Mouse (Mus musculus) midbrain, embryonic 14.5 days (tissue): ENCODE data around the gene Hyou1. TPM values are rescaled to one million over a fixed set of nuclear protein-coding genes. Genes with fewer than 3 reads are reported as not detected.

Experiments
- ATAC-seq: fragments of 200-750 bp; cut with Nextera tagmentation; 2 replicates; pipeline ENCODE4 v1.8.0; 2017; ENCODE audit warnings: moderate number of reproducible peaks, moderate library complexity; ENCODE audit not compliant: low FRiP score, low TSS enrichment
- DNase-seq: peaks from one replicate; pipeline ENCODE4 v3.0.0-alpha.2; 2015
- H3K27ac ChIP-seq: fragments of 300-500 bp; sonication (generic); replicated peaks from 2 replicates; pipeline ENCODE4 v1.5.1; 2014; ENCODE audit warnings: mild to moderate bottlenecking, low read depth, low read length, moderate library complexity
- H3K27me3 ChIP-seq: fragments of 300-500 bp; sonication (generic); 2 replicates; pipeline ENCODE4 v1.6.1; 2014; ENCODE audit warnings: low read length, control low read depth, mixed read lengths; ENCODE audit not compliant: control insufficient read depth, insufficient read depth
- H3K36me3 ChIP-seq: fragments of 300-500 bp; sonication (generic); 2 replicates; pipeline ENCODE4 v1.6.1; 2014; ENCODE audit warnings: low read length, control low read depth; ENCODE audit not compliant: control insufficient read depth, insufficient read depth
- H3K4me1 ChIP-seq: fragments of 300-500 bp; sonication (generic); 2 replicates; pipeline ENCODE4 v1.6.1; 2014; ENCODE audit warnings: mild to moderate bottlenecking, antibody characterized with exemption, low read length, control low read depth; ENCODE audit not compliant: control insufficient read depth, insufficient read depth
- H3K4me2 ChIP-seq: fragments of 300-500 bp; sonication (generic); 2 replicates; pipeline ENCODE4 v1.6.1; 2014; ENCODE audit warnings: mild to moderate bottlenecking, low read length, moderate library complexity
- H3K4me3 ChIP-seq: fragments of 300-500 bp; sonication (generic); replicated peaks from 2 replicates; pipeline ENCODE4 v1.5.1; 2014; ENCODE audit warnings: low read depth, low read length
- H3K9ac ChIP-seq: fragments of 300-500 bp; sonication (generic); replicated peaks from 2 replicates; pipeline ENCODE4 v1.6.1; 2014; ENCODE audit warnings: mild to moderate bottlenecking, low read length, moderate library complexity
- H3K9me3 ChIP-seq: fragments of 300-500 bp; sonication (generic); 2 replicates; pipeline ENCODE4 v1.6.1; 2016; ENCODE audit warnings: low read length, control low read depth, mixed read lengths; ENCODE audit not compliant: control insufficient read depth
- WGBS: fragments of 180-500 bp; shearing (Covaris S2); extraction: QIAGEN DNeasy Blood & Tissue Kit; methylation state at CpG from one replicate; pipeline ENCODE4 v1.1.7; 2014; 5-methylcytosine and 5-hydroxymethylcytosine counted together
- microRNA-seq: library from miRNA; unstranded; fragments of <30 nt; microRNA quantifications from one replicate; pipeline ENCODE4, GENCODE M21; 2016
- polyA plus RNA-seq: library from polyadenylated mRNA; unstranded; fragments of >200 nt; fragmentation: Nextera tagmentation; extraction: Ambion mirVana; gene quantifications from 2 replicates; pipeline ENCODE4 v1.2.1, GENCODE M21; 2014

The Hyou1 gene
- polyA plus RNA-seq, 1 experiment from 2014 or later = 27.1 TPM

- ATAC-seq (no peak), DNase-seq (no peak)
- no peaks in the 10 kb centered on the region for H3K4me1 ChIP-seq
- H3K27me3 ChIP-seq = no peaks in the 10 kb centered on the region
- no peak overlapping the region for H3K4me2 ChIP-seq
- no peak overlapping the region for H3K27ac ChIP-seq
- no peaks in the 10 kb centered on the region for H3K9me3 ChIP-seq
- no peak overlapping the region for H3K4me3 ChIP-seq
- H3K36me3 ChIP-seq = no peaks in the 10 kb centered on the region
- WGBS = 56% methylated on average over 5 of the region's 5 CpGs
- H3K9ac ChIP-seq = no peak overlapping the region
Observed at GRCm38 (mm10) chr9:44432577-44433185, 53.4 kb downstream of the Hyou1 start.

- Histone ChIP-seq H3K27ac (no peak overlapping the region), H3K4me1 (no peaks in the 10 kb centered on the region), H3K4me2 (no peak overlapping the region), H3K9ac (no peak overlapping the region), H3K9me3 (no peaks in the 10 kb centered on the region), H3K36me3 (no peaks in the 10 kb centered on the region), H3K4me3 (no peak overlapping the region), H3K27me3 (no peaks in the 10 kb centered on the region)
- WGBS = 83% methylated on average over 6 of the region's 6 CpGs
- no peak for DNase-seq
- ATAC-seq = no peak
Observed at GRCm38 (mm10) chr9:44435747-44436146, 56.5 kb downstream of the Hyou1 start.

GRCm38 (mm10) chr9:44440961-44441360 is 61.7 kb downstream of the Hyou1 start, which contains the start of gene Foxr1:
TSS of gene Foxr1 (minus strand) at chr9:44441136.
- no peak within 1 kb of the TSS for H3K27ac ChIP-seq
- DNase-seq (no peak), ATAC-seq (no peak)
- H3K36me3 ChIP-seq = no peaks in the 10 kb centered on the region
- H3K9ac ChIP-seq = no peak within 1 kb of the TSS
- WGBS = 84% methylated on average over 19 of the region's 19 CpGs
- H3K4me3 ChIP-seq = no peak within 1 kb of the TSS
- no peak within 1 kb of the TSS for H3K4me2 ChIP-seq
- no peaks in the 10 kb centered on the region for H3K9me3 ChIP-seq
- no peaks in the 10 kb centered on the region for H3K4me1 ChIP-seq
- H3K27me3 ChIP-seq = no peaks in the 10 kb centered on the region

Small RNA genes lying within 50 kb of the gene (microRNA-seq; reads per million reads assigned to microRNA genes)
- gene Gm44335 (not detected), gene Mir7085 (not detected)

Other genes with a start within 250 kb of the Hyou1 start
- gene Mcam, start 245.0 kb upstream of the Hyou1 start, polyA plus RNA-seq = 6.1 and 13.2 TPM in 2 replicates
- gene Cbl, start 145.4 kb upstream of the Hyou1 start, polyA plus RNA-seq = 20.1 and 27.6 TPM in 2 replicates
- not detected in 2 replicates for gene Ccdc153, start 138.8 kb upstream of the Hyou1 start, polyA plus RNA-seq
- gene Pdzd3, start 128.0 kb upstream of the Hyou1 start, polyA plus RNA-seq = 0.49 and 0.57 TPM in 2 replicates
- 3.7 and 3.9 TPM in 2 replicates for gene Nlrx1, start 110.9 kb upstream of the Hyou1 start, polyA plus RNA-seq
- gene Abcg4, start 90.9 kb upstream of the Hyou1 start, polyA plus RNA-seq = 18.9 and 20.1 TPM in 2 replicates
- gene Hinfp, start 73.8 kb upstream of the Hyou1 start, polyA plus RNA-seq = 15.9 and 24.7 TPM in 2 replicates
- 25.2 and 25.5 TPM in 2 replicates for gene C2cd2l, start 59.2 kb upstream of the Hyou1 start, polyA plus RNA-seq
- gene Dpagt1, start 53.5 kb upstream of the Hyou1 start, polyA plus RNA-seq = 37.0 and 40.5 TPM in 2 replicates
- 98.1 and 128 TPM in 2 replicates for gene H2afx, start 44.8 kb upstream of the Hyou1 start, polyA plus RNA-seq
- gene Hmbs, start 35.3 kb upstream of the Hyou1 start, polyA plus RNA-seq = 53.5 and 64.7 TPM in 2 replicates
- 34.4 and 36.7 TPM in 2 replicates for gene Vps11, start 17.8 kb upstream of the Hyou1 start, polyA plus RNA-seq
- 42.9 and 46.8 TPM in 2 replicates for gene Slc37a4, start 17.4 kb downstream of the Hyou1 start, polyA plus RNA-seq
- gene Rps25, start 27.6 kb downstream of the Hyou1 start, polyA plus RNA-seq = 1,282 and 1,427 TPM in 2 replicates
- gene Trappc4, start 28.1 kb downstream of the Hyou1 start, polyA plus RNA-seq = 329 and 359 TPM in 2 replicates
- 33.3 and 36.4 TPM in 2 replicates for gene Ccdc84, start 39.1 kb downstream of the Hyou1 start, polyA plus RNA-seq
- not detected in 2 replicates for gene Foxr1, start 61.6 kb downstream of the Hyou1 start, polyA plus RNA-seq
- gene Upk2, start 75.5 kb downstream of the Hyou1 start, polyA plus RNA-seq = not detected in 2 replicates
- 12.6 and 14.9 TPM in 2 replicates for gene Bcl9l, start 103.3 kb downstream of the Hyou1 start, polyA plus RNA-seq
- gene Cxcr5, start 182.4 kb downstream of the Hyou1 start, polyA plus RNA-seq = 0.11 TPM in 1 of 2 replicates, not detected in the other
- 26.4 and 51.8 TPM in 2 replicates for gene Ddx6, start 225.4 kb downstream of the Hyou1 start, polyA plus RNA-seq